Mouse (Mus musculus) olfactory bulb, adult 2 months (tissue): ENCODE data around the gene Sall4.

Experiments used
- CTCF ChIP-seq: fragments of 200-500 bp; IDR thresholded peaks from 2 replicates; pipeline ENCODE4 v1.5.1; 2012; ENCODE audit warnings: low read depth, mild to moderate bottlenecking, low read length, moderate library complexity; ENCODE audit not compliant: insufficient read depth
- POLR2A ChIP-seq: fragments of 200-500 bp; IDR thresholded peaks from 2 replicates; pipeline ENCODE4 v1.6.1; 2012; ENCODE audit warnings: mild to moderate bottlenecking, low read depth, low read length, moderate library complexity; ENCODE audit not compliant: insufficient read depth

GRCm38 (mm10) chr2:168813243-168813642, 45.5 kb upstream of the Sall4 start:
- no peak for TF ChIP-seq CTCF
- TF ChIP-seq POLR2A = no peak
